Mouse (Mus musculus): Measurements from ENCODE around the gene Tmem253. TPM values are rescaled to one million over a fixed set of nuclear protein-coding genes. Genes with fewer than 3 reads are reported as not detected.

Gene Tmem253
- 0.27 and 0.57 TPM in 2 replicates for polyA plus RNA-seq (2016; fragmentation: Nextera tagmentation; extraction: Ambion mirVana)

- no peak for DNase-seq (ENCODE audit: low spot score)
- Histone ChIP-seq H3K27me3 (ENCODE audit: insufficient read depth, poor library complexity, severe bottlenecking) (no peaks in the 10 kb centered on the region), H3K4me1 (peaks cover 61% of the 10 kb centered on the region), H3K36me3 (no peaks in the 10 kb centered on the region), H3K27ac (peak within 1 kb of the TSS; percentile 97), H3K4me3 (peak within 1 kb of the TSS; percentile 82), H3K9me3 (no peaks in the 10 kb centered on the region)
- 43% methylated on average over 6 of the region's 6 CpGs for WGBS
Measured at GRCm38 (mm10) chr14:52015445-52016100, at the start of gene Tmem253. Gene Tmem253, plus strand, starts transcription at chr14:52015658.

- no peak overlapping the region for H3K27ac ChIP-seq
- H3K36me3 ChIP-seq, result no peaks in the 10 kb centered on the region
- no peaks in the 10 kb centered on the region for H3K27me3 ChIP-seq (ENCODE audit: insufficient read depth, poor library complexity, severe bottlenecking)
- no peak for DNase-seq (ENCODE audit: low spot score)
- H3K4me3 ChIP-seq, result no peak overlapping the region
- no peaks in the 10 kb centered on the region for H3K9me3 ChIP-seq
- WGBS, result 83% methylated on average over 3 of the region's 3 CpGs
- peaks cover 5% of the 10 kb centered on the region; the same call in 1 of the 2 replicates for H3K4me1 ChIP-seq
Measured at GRCm38 (mm10) chr14:51967400-51967799, 48.1 kb upstream of the Tmem253 start.

- no peaks in the 10 kb centered on the region for H3K36me3 ChIP-seq
- no peak overlapping the region for H3K4me3 ChIP-seq
- peaks cover 7% of the 10 kb centered on the region for H3K4me1 ChIP-seq
- no peak for DNase-seq (ENCODE audit: low spot score)
- no peaks in the 10 kb centered on the region for H3K27me3 ChIP-seq (ENCODE audit: insufficient read depth, poor library complexity, severe bottlenecking)
- 74% methylated on average over 3 of the region's 3 CpGs for WGBS
- H3K9me3 ChIP-seq, result no peaks in the 10 kb centered on the region
- H3K27ac ChIP-seq, result no peak overlapping the region
Measured at GRCm38 (mm10) chr14:51979252-51979651, 36.2 kb upstream of the Tmem253 start.

- WGBS, result 58% methylated on average over 4 of the region's 4 CpGs
- H3K27ac ChIP-seq, result no peak overlapping the region
- no peak overlapping the region for H3K4me3 ChIP-seq
- no peaks in the 10 kb centered on the region for H3K27me3 ChIP-seq (ENCODE audit: insufficient read depth, poor library complexity, severe bottlenecking)
- H3K9me3 ChIP-seq, result no peaks in the 10 kb centered on the region
- no peak for DNase-seq (ENCODE audit: low spot score)
- H3K36me3 ChIP-seq, result peaks cover 11% of the 10 kb centered on the region
- peaks cover 23% of the 10 kb centered on the region for H3K4me1 ChIP-seq
Measured at GRCm38 (mm10) chr14:51983251-51983650, 32.2 kb upstream of the Tmem253 start.

- Histone ChIP-seq H3K27ac (peak overlapping the region; percentile 94; the same call in 1 of the 2 replicates), H3K4me1 (peaks cover 23% of the 10 kb centered on the region), H3K4me3 (peak overlapping the region; percentile 78), H3K9me3 (no peaks in the 10 kb centered on the region), H3K36me3 (peaks cover 17% of the 10 kb centered on the region), H3K27me3 (ENCODE audit: insufficient read depth, poor library complexity, severe bottlenecking) (0 out of 2 replicates have a peak, but pooled peaks cover 3% of the 10 kb centered on the region)
- no peak for DNase-seq (ENCODE audit: low spot score)
- 7% methylated on average over 10 of the region's 10 CpGs for WGBS
Measured at GRCm38 (mm10) chr14:51983855-51984246, 31.6 kb upstream of the Tmem253 start.

GRCm38 (mm10) chr14:51984247-51985231 lies 30.9 kb upstream of the Tmem253 start, which contains the start of gene Arhgef40:
Gene Arhgef40, plus strand, starts transcription at chr14:51984719.
- DNase-seq (ENCODE audit: low spot score), result peak; percentile 91
- Histone ChIP-seq H3K9me3 (no peaks in the 10 kb centered on the region), H3K27ac (peak within 1 kb of the TSS; percentile 94), H3K4me1 (peaks cover 23% of the 10 kb centered on the region), H3K36me3 (peaks cover 24% of the 10 kb centered on the region), H3K4me3 (peak within 1 kb of the TSS; percentile 78), H3K27me3 (ENCODE audit: insufficient read depth, poor library complexity, severe bottlenecking) (0 out of 2 replicates have a peak, but pooled peaks cover 9% of the 10 kb centered on the region)
- WGBS, result under 1% methylated on average over 63 of the region's 74 CpGs

- H3K4me1 ChIP-seq, result peaks cover 23% of the 10 kb centered on the region
- peak overlapping the region; percentile 78 for H3K4me3 ChIP-seq
- WGBS, result 1% methylated on average over 27 of the region's 27 CpGs
- H3K27ac ChIP-seq, result peak overlapping the region; percentile 94
- H3K27me3 ChIP-seq (ENCODE audit: insufficient read depth, poor library complexity, severe bottlenecking), result 0 out of 2 replicates have a peak, but pooled peaks cover 11% of the 10 kb centered on the region
- H3K9me3 ChIP-seq, result no peaks in the 10 kb centered on the region
- peak; percentile 88 for DNase-seq (ENCODE audit: low spot score)
- H3K36me3 ChIP-seq, result peaks cover 34% of the 10 kb centered on the region
Measured at GRCm38 (mm10) chr14:51985301-51986152, 29.9 kb upstream of the Tmem253 start.

- Histone ChIP-seq H3K27ac (peak overlapping the region; percentile 94), H3K4me3 (peak overlapping the region; percentile 78), H3K36me3 (peaks cover 40% of the 10 kb centered on the region), H3K27me3 (ENCODE audit: insufficient read depth, poor library complexity, severe bottlenecking) (0 out of 2 replicates have a peak, but pooled peaks cover 11% of the 10 kb centered on the region), H3K9me3 (no peaks in the 10 kb centered on the region), H3K4me1 (peaks cover 23% of the 10 kb centered on the region)
- no peak for DNase-seq (ENCODE audit: low spot score)
- 6% methylated on average over 7 of the region's 7 CpGs for WGBS
Measured at GRCm38 (mm10) chr14:51986153-51986505, 29.3 kb upstream of the Tmem253 start.

- DNase-seq (ENCODE audit: low spot score), result no peak
- H3K9me3 ChIP-seq, result no peaks in the 10 kb centered on the region
- no peak overlapping the region for H3K27ac ChIP-seq
- no peak overlapping the region for H3K4me3 ChIP-seq
- H3K36me3 ChIP-seq, result peaks cover 50% of the 10 kb centered on the region
- peaks cover 23% of the 10 kb centered on the region for H3K4me1 ChIP-seq
- 91% methylated on average over 6 of the region's 6 CpGs for WGBS
- H3K27me3 ChIP-seq (ENCODE audit: insufficient read depth, poor library complexity, severe bottlenecking), result 0 out of 2 replicates have a peak, but pooled peaks cover 11% of the 10 kb centered on the region
Measured at GRCm38 (mm10) chr14:51987177-51987576, 28.3 kb upstream of the Tmem253 start.

- Histone ChIP-seq H3K4me1 (peaks cover 21% of the 10 kb centered on the region), H3K36me3 (peaks cover 62% of the 10 kb centered on the region), H3K27ac (no peak overlapping the region), H3K27me3 (ENCODE audit: insufficient read depth, poor library complexity, severe bottlenecking) (0 out of 2 replicates have a peak, but pooled peaks cover 11% of the 10 kb centered on the region), H3K4me3 (no peak overlapping the region), H3K9me3 (no peaks in the 10 kb centered on the region)
- no peak for DNase-seq (ENCODE audit: low spot score)
- 78% methylated on average over 12 of the region's 12 CpGs for WGBS
Measured at GRCm38 (mm10) chr14:51988731-51989130, 26.7 kb upstream of the Tmem253 start.

GRCm38 (mm10) chr14:51989461-51989970 lies 25.9 kb upstream of the Tmem253 start:
- WGBS, result 66% methylated on average over 12 of the region's 12 CpGs
- Histone ChIP-seq H3K36me3 (peaks cover 70% of the 10 kb centered on the region), H3K9me3 (no peaks in the 10 kb centered on the region), H3K4me1 (peaks cover 14% of the 10 kb centered on the region), H3K27me3 (ENCODE audit: insufficient read depth, poor library complexity, severe bottlenecking) (0 out of 2 replicates have a peak, but pooled peaks cover 11% of the 10 kb centered on the region), H3K4me3 (no peak overlapping the region), H3K27ac (no peak overlapping the region)
- no peak for DNase-seq (ENCODE audit: low spot score)

- Histone ChIP-seq H3K27ac (no peak overlapping the region), H3K9me3 (no peaks in the 10 kb centered on the region), H3K36me3 (peaks cover 94% of the 10 kb centered on the region), H3K27me3 (ENCODE audit: insufficient read depth, poor library complexity, severe bottlenecking) (0 out of 2 replicates have a peak, but pooled peaks cover 3% of the 10 kb centered on the region), H3K4me1 (no peaks in the 10 kb centered on the region), H3K4me3 (no peak overlapping the region)
- WGBS, result 92% methylated on average over 4 of the region's 4 CpGs
- no peak for DNase-seq (ENCODE audit: low spot score)
Measured at GRCm38 (mm10) chr14:51994453-51994852, 21.0 kb upstream of the Tmem253 start.

Data from heart, embryonic 10.5 days (tissue).